Mouse (Mus musculus) WW6 (cell line): ENCODE results near the gene Galnt16.

Source experiments
- DNase-seq: peaks from one replicate; pipeline ENCODE4 v3.0.0-alpha.2; 2013; ENCODE audit warnings: low read depth, low spot score

Galnt16 gene

DNA sequence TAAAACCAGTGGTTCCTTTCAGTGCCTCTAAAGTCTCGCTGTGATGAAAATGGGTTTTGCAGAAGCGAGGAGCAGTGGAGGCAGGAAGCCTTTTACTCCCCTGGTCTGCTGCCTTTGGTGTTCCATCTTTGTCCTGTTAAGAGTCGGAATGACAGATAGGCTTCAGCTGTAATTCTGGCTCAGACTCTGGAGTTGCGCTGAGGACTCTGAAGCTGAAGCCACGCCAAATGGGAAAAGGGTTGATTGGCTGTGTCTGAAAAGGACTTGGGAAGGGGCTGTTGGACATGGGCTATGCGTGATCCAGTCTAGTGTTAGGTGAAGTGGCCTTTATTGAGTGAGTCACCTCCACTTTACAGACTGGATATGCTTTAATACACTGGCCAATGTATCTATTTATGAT is 12.6 kb downstream of the Galnt16 start:
- no peak for DNase-seq

DNA sequence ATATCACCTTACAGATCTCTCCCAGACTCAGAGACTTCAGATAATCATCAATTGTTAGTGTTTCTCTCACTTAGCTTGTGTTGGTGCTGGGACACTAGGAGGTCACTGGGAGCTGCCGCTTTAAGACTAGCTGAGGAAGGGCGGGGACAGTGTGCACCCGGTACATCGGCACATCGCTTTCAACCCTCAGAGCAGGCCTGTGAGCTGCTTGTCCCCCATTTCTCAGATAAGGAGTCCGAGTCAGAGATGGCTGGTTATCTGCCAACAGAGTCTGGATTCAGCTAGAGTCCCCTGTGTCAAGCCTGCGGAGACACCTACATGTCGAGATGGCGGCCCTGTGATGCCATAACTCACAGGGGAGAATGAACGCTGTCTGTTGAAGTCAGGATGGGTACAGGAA is 13.5 kb downstream of the Galnt16 start:
- no peak for DNase-seq

DNA sequence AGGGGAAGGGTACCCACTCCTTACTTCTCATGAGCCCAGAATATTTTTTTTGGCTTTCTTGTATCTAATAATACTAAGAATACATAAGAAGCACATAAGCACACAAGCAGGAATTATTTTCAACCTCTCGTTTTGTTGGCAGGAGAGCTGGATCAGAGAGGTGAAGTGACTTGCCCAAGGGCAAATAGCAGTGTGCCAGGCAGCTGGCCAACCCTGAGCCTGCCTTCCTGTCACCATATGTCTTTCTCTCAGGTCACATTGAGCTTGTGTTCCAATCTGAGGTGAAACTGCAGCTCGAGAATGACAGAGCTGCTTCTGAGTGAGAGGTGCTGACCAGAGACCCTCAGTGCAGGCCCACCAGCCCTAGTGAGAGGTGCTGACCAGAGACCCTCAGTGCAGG is 15.8 kb downstream of the Galnt16 start:
- DNase-seq: no peak

DNA sequence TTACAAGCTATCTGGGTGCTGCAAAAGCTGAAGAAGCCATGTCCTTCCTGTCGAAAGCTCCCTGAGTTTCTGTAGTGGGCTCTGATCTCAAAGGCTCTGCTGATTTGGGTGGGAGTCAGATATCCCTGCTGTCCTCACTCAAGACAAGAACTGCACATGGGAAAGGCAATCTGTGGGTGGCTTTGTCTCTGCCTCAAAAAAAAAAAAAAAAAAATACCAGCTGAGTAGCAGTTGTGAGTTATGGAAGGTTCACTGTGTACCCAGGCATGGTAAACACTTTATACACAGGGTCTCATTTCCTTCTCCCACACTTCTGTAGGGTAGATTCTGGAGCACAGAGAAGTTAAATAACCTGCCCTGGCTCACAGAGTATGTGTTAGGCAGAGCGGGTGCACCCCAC is 19.2 kb downstream of the Galnt16 start:
- DNase-seq: no peak

DNA sequence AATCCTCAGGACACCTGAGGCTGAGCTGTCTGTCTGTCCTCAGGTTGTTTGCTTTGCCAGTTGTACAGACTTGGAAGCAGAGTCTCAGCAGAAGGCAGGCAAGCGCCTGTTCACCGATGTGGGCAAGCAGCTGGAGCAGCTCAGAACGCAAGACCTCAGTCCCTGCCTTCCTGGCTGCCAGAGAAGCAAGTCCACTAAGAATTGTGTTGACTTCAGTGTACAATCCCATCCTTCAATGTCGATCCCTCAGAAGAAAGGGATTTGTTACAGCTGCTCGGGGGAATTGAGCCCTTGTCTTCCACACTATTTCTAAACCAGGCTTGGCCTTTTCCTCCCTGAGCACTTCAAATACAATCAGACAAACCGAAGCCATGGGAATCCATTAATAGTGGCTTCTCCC is 20.2 kb downstream of the Galnt16 start:
- DNase-seq: no peak

DNA sequence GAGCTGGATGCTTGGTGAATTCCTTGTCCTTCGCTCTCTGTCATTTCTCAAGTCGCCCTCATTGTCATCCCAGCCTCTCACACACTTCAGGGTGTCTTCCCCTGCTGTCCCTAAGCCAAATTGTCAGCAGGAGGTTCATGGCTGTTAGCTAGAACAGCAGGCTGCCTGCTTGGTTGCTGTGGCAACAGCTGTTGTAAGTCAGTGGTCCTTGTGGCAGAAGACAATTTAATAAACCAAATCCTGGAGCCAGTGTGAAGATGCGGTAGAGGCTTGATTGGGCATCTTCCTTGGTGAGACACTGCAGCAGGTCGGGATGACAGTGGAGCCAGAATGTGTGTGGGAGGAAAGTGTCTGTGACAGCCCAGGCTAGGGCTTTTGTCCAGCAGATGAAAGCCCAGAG is 27.2 kb downstream of the Galnt16 start:
- no peak for DNase-seq

DNA sequence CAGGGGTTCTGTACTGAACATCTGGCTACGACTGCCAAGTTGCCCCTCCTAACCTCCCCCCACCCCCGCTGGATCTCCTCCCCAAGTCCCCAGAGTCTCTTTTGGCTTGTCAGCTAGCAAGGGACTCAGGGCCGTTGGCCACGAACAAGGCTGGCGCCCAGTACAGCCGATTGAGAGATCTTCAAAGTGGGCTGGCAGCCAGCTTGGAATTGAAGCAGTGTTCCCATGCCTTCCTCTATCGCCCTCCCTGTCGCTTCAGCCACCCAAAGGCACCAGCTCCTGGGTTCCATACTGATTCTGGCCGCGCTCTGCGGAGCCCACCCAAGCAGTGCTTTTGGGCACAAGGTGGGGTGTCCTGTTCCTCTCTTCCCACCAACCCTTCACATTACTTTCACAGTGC is 31.6 kb downstream of the Galnt16 start:
- no peak for DNase-seq

DNA sequence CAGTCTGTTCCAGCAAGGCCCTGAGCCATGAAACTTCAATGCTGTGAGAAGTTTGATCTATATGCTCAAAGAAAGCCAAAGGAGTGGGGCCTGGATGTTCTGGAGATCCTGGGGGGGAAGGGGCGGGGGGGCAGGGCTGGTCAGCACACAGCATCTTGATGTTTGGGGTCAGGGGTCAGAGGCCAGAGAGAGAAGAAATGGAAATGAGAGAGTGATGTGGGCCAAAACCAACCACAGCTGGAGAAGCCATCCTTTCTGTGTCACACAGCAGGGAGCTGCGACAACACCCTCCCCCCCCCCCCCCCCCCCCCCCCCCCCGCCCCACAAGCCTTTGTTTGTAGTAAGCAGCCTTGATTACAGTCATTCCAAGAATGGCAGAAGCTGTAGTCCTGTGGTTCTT is 35.1 kb downstream of the Galnt16 start:
- no peak for DNase-seq

DNA sequence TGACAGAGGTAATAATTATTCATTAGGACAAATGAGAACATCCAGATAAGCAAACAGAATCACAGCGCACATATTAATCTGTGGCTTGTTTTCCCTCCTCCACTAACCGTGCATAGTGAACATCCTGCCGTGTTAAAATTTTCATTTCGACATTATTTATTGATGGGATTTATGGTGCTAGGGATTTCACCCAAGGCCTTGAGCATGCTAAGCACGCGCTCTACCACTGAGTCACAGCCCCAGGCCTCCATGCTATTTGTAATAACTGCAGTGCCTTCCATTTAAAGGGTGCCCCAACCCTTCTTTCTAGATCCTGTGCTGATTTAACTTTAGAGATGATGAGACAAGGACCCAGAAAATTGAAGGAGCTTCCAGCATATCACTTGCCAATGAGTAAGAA is 36.2 kb downstream of the Galnt16 start:
- no peak for DNase-seq

DNA sequence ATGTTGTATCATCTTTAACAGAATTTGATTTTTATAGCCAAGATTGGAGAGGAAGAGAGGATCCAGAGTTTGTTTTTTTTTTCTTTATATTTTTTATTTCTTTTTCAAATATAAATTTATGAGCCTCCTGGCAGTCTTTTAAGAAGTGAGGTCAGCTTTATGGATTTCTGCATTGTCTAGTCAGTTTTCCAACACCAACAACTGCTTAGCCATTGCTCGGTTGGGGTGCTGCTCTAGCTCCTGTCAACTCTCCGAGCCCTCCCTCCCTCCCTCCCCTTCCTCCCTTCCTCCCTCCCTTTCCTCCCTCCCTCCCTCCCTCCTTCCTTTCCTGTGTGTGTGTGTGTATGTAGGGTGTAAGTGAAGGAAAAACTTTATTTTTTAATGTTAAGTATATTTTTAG is 43.8 kb downstream of the Galnt16 start:
- no peak for DNase-seq

DNA sequence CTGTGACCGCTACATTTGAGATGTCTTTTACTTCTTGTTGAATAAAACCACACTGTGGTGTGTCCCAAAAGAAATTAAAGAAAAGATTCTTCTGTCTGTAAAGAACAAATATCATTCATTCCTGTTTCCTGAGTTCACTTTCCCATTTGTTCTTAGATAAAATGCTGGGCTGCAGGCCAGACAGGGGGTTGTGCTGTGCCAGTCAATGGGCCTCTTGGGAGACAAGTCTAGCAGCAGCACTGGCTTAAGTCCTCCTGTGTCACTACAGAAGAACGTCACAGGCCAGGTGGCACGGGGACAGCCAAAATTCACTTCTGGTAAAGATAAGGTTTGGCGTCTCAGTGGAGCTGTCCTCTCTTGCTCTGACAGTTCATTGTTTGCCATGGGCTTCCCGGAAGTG is 44.7 kb downstream of the Galnt16 start:
- DNase-seq: no peak

DNA sequence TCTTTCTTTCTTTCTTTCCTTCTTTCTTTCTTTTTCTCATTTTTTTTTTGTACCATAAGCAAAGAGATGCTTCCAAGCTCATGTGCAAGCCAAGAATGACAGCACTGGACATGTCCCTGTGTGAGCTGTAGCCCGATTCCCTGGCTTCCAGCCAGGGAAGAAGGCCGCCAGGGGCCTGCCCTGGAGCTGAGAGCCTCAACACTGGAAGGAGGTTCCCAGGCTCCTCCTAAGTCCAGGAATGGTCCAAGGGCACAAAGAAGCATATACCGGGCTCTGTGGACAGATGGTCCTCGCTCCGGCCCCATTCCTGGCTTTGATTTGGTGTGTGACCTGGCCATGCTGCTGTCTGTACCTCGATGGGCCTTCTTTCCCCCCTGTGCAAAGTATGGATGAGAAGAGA is 46.9 kb downstream of the Galnt16 start:
- no peak for DNase-seq

DNA sequence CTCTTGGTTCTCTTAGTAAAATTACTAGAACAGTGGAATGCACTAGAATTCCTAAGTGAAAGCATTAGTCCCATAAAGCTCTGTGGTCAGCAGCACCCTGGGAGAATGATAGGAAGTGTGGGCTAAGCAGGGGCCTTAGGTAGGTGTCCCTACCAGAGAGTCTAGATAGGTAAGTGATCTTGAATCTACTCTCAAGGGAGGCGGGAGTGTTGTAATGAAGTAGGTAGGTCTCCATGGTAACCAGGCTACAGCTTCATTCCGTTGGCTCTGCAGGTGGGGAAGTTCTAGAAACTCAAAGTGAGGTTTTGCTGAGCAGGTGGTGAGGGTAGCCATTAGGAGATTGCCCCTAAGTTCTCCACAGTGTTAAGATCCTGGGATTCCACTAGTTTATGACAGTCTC is 47.7 kb downstream of the Galnt16 start:
- no peak for DNase-seq

DNA sequence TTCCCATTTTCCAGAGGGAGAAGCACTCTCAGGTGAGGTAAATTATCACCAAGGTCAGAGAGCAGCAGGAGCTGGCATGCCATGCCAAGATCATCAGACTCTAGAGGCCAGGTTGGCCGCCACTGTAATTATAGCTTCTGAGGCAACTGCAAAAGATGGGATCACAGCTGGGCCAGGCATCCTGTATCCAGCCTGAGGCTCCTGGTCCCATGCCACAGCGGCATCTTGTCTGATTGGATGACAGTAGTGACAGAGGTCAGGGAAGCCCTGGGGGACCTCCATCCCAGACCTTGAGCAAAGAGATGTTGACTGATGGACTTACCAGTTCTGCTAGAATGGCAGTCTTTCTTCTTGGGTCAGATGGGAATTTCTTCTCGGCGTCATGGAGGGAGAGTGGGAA is 48.4 kb downstream of the Galnt16 start:
- DNase-seq: no peak

DNA sequence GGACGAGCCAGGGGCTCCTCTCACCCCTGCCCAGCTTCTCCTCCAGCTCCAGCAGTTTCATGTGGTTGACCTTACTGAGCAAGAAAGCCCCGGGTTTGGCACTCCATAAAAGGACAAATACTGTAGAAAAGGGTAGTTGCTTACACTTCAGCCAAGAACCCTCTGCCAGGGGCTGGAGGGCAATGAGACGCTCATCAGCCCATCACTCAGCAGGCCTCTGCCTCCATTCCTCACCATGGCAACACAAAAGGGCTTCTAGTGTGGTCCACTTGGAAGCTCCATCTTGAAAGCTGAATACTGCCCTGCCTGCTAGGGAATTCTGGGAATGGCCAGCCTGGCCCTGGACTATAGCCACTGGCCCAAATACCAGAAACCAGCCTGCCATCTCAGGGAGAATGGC is 49.3 kb downstream of the Galnt16 start:
- DNase-seq: no peak

DNA sequence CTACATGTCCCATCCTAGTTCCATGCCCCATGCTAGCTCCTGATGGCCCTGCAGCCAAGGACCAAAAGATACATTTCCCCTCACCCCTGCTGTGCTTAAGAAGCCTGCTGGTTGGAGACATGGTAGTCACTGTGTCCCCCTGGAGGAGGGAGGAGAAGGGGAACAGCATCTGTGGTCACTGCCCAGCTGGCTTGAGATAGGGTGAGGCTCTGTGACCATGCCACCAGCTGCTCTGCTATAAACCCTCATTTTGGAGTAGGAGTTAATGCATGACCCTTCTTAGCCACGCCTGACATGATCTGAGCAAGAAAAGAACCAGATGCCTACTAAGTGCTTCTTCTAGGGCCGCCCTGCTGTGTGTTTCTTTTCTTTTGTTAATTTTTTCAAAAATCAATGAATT is 51.5 kb downstream of the Galnt16 start:
- no peak for DNase-seq

DNA sequence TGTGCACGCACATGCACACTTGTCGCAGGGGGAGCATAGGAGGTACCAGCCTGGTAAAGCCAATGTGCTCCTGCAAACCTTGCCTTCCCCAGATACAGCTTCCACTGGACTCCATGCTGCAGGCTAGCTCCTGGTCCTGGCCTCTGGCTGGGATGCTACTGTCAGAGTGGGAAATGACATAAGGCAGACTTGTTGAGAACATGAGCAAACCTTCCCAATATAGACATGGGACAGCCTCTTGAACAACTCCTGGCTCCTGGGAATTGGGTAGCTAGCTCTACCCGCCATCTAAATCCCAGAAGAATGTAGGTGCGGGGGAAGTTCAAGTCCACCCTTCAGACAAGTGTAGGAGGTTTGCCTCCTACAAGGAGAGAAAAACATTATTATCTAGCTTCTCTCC is 56.2 kb downstream of the Galnt16 start:
- DNase-seq: no peak

DNA sequence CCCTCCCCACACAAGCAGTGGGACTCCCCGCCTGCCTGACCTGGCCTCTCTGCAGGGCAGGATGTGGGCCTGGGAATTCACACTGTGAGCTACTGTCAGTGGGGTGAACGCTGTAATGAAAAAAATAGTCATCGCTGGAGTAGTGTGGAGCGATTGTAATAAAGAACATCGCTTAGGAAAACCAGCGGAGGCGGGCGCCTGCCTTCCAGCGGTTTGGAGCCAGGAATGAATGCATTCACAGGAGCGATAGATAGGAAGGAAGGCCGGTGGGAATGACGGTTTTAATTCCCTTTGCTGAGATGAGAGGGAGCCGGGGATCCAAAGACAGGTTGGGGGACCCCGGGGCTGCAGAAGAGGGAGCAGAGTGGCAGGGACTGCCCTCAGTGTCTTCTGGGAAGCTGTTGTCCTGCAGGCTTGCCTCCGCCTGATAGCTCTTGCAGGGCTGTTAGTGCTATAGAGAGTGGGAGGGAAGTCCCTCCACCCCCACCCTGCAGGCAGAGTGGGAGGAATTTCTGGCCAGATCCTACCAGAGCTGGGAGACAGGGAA is 56.8 kb downstream of the Galnt16 start:
- DNase-seq: no peak

DNA sequence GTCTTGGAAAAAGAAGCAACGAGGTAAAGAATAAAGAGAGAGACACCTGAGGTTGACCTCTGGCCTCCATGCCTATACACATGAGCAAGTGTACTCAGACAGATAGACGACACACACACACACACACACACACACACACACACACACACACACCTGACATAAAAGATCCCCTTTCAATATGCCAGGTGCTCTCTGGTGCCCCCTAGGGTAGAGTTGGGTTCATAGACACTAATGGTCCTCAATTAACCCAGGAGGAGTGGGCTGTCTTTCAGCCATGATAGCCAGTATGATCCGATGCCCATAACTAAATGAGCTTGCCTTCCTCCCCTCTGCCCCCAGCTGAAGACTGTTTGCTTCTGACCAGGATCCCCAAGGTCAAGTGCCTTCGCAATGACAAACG is 59.0 kb downstream of the Galnt16 start:
- no peak for DNase-seq

DNA sequence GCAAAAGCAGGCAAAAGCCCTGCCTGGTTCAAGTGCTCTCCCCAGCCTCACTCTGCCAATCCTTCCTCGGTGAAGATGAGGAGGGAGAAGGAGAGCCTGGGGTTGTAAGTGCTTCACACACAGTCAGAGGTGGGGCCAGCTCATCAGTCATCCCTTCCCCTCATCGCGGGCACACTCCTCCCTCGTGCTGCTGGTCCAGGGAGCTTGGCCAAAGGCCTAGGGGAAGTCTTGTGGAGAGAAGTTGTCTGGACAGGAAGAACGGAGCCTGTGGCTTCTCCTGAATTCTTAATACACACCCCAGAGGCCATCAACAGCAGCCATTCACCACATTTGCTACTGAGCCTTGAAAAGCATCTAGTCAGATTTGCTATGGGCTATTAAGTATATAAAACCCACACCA is 63.3 kb downstream of the Galnt16 start:
- no peak for DNase-seq

DNA sequence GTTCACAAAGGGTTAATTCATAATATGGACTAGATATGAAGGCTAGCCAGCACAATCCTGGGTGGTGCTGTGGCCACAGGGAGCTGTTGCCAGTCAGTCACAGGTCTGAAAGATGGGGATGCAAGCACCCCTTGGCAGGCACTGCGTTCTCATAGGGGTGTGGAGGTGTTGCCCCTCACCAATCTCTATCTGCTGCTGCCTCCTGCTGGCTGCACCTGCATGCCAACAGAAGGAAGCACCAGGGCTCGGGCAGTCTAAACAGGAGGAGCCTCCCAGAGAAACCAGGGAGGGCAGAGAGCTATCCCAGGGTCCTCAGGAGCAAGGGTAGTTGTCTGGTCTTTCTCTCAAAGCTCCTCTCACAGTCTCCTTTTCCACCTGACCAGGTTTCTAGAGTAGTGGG is 66.9 kb downstream of the Galnt16 start:
- DNase-seq: no peak

DNA sequence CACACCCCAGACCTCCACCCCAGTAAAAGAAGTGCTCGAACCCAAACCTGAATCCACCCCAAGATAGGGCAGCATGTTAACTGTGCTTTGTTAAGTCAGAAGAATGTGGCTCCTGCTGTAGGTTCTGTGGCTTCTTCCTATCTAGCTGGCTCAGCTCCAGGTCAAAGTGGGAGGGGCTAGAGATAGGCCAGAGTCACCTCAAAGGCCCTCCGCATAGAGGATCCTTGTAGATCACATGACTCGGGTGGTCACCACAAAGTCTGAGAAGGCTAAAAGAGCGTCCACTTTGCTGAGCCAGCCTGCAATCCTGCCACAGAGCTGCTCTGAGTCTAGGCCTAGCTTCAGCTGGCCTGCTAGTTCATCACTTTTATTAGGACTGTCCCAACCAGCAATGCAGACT is 76.1 kb downstream of the Galnt16 start:
- no peak for DNase-seq

DNA sequence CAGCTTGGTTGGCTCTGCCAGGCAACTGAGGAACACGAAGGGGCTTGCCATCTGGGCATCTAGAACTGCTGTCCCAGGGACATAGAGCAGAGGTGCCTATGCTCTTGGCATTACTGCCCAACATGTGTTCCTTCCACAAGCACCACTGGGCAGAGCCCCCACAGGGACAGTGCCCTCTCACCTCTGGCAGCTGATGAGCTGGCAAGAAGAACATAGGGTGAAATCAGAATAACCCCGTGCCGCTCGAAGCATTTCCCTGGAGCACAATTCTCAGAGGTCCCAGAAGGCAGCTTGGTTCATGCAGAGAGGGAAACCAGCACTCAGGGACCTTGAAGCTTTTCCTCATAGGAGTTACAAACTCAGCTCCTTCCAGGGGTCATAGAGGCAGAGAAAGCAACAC is 76.7 kb downstream of the Galnt16 start:
- DNase-seq: no peak

DNA sequence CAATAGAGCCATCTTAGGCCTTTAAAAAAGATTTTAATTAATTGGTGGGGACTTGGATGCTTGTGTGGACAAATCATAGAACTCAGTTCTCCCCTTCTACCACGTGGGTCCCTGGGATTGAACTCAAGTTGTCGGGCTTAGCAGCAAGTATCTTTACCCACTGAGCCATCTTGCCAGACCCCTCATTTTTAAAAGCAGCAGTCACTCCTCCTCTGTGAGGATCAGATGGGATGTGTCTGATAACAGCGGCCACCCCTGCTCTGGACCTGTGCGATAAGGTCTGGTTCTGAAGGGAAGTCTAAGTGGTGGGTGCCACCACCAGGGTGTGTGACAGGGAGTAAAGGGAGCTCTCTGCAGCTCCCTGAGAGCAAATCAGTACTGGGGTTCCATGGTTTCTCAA is 77.5 kb downstream of the Galnt16 start:
- DNase-seq: no peak

DNA sequence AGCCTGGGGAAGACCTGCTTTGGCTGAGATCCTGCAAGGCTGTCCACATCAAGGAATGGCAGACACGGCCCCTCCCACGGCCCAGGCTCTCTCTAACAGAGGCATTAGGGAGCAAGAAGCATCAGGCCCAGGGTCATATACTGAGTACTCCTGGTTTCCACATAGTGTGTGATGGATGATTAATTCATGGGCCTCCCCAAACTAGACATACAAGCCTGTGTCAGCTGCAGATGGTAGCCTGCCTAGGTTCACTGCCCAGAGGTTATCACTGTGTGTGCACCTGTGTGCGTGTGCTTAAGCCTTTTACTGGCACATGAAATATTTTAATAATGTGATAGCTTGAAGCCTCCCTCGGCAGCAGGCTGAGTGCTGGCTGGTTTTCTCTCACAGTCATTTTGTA is 77.9 kb downstream of the Galnt16 start:
- no peak for DNase-seq
